Mouse (Mus musculus) Patski (cell line): ENCODE data around the gene Gm5148. TPM values are rescaled to one million over a fixed set of nuclear protein-coding genes. Genes with fewer than 3 reads are reported as not detected.

Source experiments
- ATAC-seq: fragments of 100-300 bp; one replicate; pipeline ENCODE4 v1.8.0; 2021
- CTCF ChIA-PET: fragments of 350-600 bp; sonication (Branson Sonifier 250); formaldehyde crosslinking; loops from one replicate; lab custom pipeline; 2022; ENCODE audit warnings: inconsistent platforms; lab: Charles Lee
- POLR2A ChIA-PET: fragments of 350-600 bp; sonication (Branson Sonifier 250); formaldehyde crosslinking; loops from one replicate; lab custom pipeline; 2022; ENCODE audit warnings: antibody characterized with exemption, inconsistent platforms; lab: Charles Lee
- DNase-seq: peaks from one replicate; pipeline ENCODE4 v3.0.0-alpha.2; 2011; ENCODE audit warnings: low read depth, low spot score
- H3K27me3 ChIP-seq: fragments of 371-371 bp; one replicate; pipeline ENCODE4 v1.5.1; 2021
- CTCF ChIP-seq: fragments of 100-300 bp; IDR thresholded peaks from one replicate; pipeline ENCODE4 v1.5.1; 2021
- in situ Hi-C: fragments of 300-500 bp; cut with MboI; formaldehyde crosslinking; loops from 3 replicates; pipeline ENCODE4 v1.11.1; 2018; ENCODE audit warnings: low pct_unique_long_range_greater_than_20kb, mixed read lengths
- polyA plus RNA-seq: library from polyadenylated mRNA; unstranded; gene quantifications from one replicate; pipeline ENCODE4 v1.2.3, GENCODE M21; 2021

The Gm5148 gene
- polyA plus RNA-seq, 1 experiment from 2014 or later = 0.23 TPM

GRCm38 (mm10) chr3:37704701-37705279 lies 19.5 kb downstream of the Gm5148 start:
- H3K27me3 ChIP-seq = no peaks in the 10 kb centered on the region
- TF ChIP-seq CTCF = no peak
- in situ Hi-C loops = no loop called here
- no peak for ATAC-seq
- ChIA-PET CTCF (interaction anchor here (0.8 to 1.7 kb wide), 4 partner anchors 10 to 17 kb away, joined by 3 to 8 read pairs (median 5); no protein-coding TSS in a partner anchor), POLR2A (interaction anchor here (1.1 kb wide), 1 partner anchor 15 kb away, joined by 4 read pairs; no protein-coding TSS in a partner anchor)
- no peak for DNase-seq

GRCm38 (mm10) chr3:37703066-37703465 lies 21.2 kb downstream of the Gm5148 start:
- no peak for TF ChIP-seq CTCF
- ATAC-seq (no peak), DNase-seq (no peak)
- CTCF ChIA-PET = interaction anchor here (1.3 kb wide), 1 partner anchor 10 kb away, joined by 3 read pairs; no protein-coding TSS in a partner anchor
- no peaks in the 10 kb centered on the region for H3K27me3 ChIP-seq
- in situ Hi-C loops = no loop called here
- POLR2A ChIA-PET = interaction anchor here (0.6 kb wide), 1 partner anchor 334 kb away, joined by 5 read pairs; no protein-coding TSS in a partner anchor

- in situ Hi-C loops = no loop called here
- ChIA-PET POLR2A (interaction anchor here (0.6 kb wide), 2 partner anchors 8 to 783 kb away, joined by 3 read pairs; no protein-coding TSS in a partner anchor), CTCF (interaction anchor here (0.7 to 2.3 kb wide), 7 partner anchors 10 to 58 kb away, joined by 3 to 8 read pairs (median 3); no protein-coding TSS in a partner anchor)
- no peak for TF ChIP-seq CTCF
- DNase-seq = no peak
- ATAC-seq = no peak
- H3K27me3 ChIP-seq = no peaks in the 10 kb centered on the region
Measured at GRCm38 (mm10) chr3:37693552-37693951, 30.7 kb downstream of the Gm5148 start.

- DNase-seq (no peak), ATAC-seq (no peak)
- no peak for TF ChIP-seq CTCF
- no peaks in the 10 kb centered on the region for H3K27me3 ChIP-seq
- in situ Hi-C loops = no loop called here
- ChIA-PET POLR2A (interaction anchor here (0.6 kb wide), 1 partner anchor 784 kb away, joined by 3 read pairs; no protein-coding TSS in a partner anchor), CTCF (interaction anchor here (0.7 to 2.3 kb wide), 5 partner anchors 10 to 57 kb away, joined by 3 to 6 read pairs (median 3); no protein-coding TSS in a partner anchor)
Measured at GRCm38 (mm10) chr3:37692945-37693344, 31.3 kb downstream of the Gm5148 start.

GRCm38 (mm10) chr3:37687158-37687980 lies 36.9 kb downstream of the Gm5148 start:
- H3K27me3 ChIP-seq = no peaks in the 10 kb centered on the region
- CTCF ChIA-PET = interaction anchor here (2.0 kb wide), 1 partner anchor 11 kb away, joined by 4 read pairs; no protein-coding TSS in a partner anchor
- no peak for DNase-seq
- ATAC-seq = no peak
- POLR2A ChIA-PET = interaction anchor here (0.7 to 1.1 kb wide), 2 partner anchors 35 to 114 kb away, joined by 3 read pairs; no protein-coding TSS in a partner anchor
- no peak for TF ChIP-seq CTCF
- in situ Hi-C loops = no loop called here

- H3K27me3 ChIP-seq = no peaks in the 10 kb centered on the region
- TF ChIP-seq CTCF = no peak
- in situ Hi-C loops = no loop called here
- DNase-seq = no peak
- CTCF ChIA-PET = interaction anchor here (2.0 kb wide), 1 partner anchor 10 kb away, joined by 4 read pairs; no protein-coding TSS in a partner anchor
- POLR2A ChIA-PET = no interaction called here
- no peak for ATAC-seq
Measured at GRCm38 (mm10) chr3:37686751-37687150, 37.5 kb downstream of the Gm5148 start.

- H3K27me3 ChIP-seq = no peaks in the 10 kb centered on the region
- DNase-seq (no peak), ATAC-seq (no peak)
- TF ChIP-seq CTCF = no peak
- CTCF ChIA-PET = no interaction called here
- POLR2A ChIA-PET = no interaction called here
- in situ Hi-C loops = no loop called here
Measured at GRCm38 (mm10) chr3:37686219-37686618, 38.1 kb downstream of the Gm5148 start.

- DNase-seq (no peak), ATAC-seq (no peak)
- in situ Hi-C loops = no loop called here
- H3K27me3 ChIP-seq = no peaks in the 10 kb centered on the region
- ChIA-PET POLR2A (no interaction called here), CTCF (interaction anchor here (0.9 to 1.5 kb wide), 2 partner anchors 12 to 16 kb away, joined by 3 to 4 read pairs; no protein-coding TSS in a partner anchor)
- no peak for TF ChIP-seq CTCF
Measured at GRCm38 (mm10) chr3:37676291-37676690, 48.0 kb downstream of the Gm5148 start.

GRCm38 (mm10) chr3:37675056-37675525 lies 49.2 kb downstream of the Gm5148 start:
- TF ChIP-seq CTCF = no peak
- in situ Hi-C loops = no loop called here
- no peaks in the 10 kb centered on the region for H3K27me3 ChIP-seq
- ChIA-PET POLR2A (no interaction called here), CTCF (interaction anchor here (0.8 kb wide), 1 partner anchor 9 kb away, joined by 3 read pairs; no protein-coding TSS in a partner anchor)
- DNase-seq (no peak), ATAC-seq (no peak)
